Mouse (Mus musculus): Measurements from ENCODE around the gene Npy. TPM values are rescaled to one million over a fixed set of nuclear protein-coding genes. Genes with fewer than 3 reads are reported as not detected.
A peak's percentile ranks its signal among the peaks of the same experiment; 100 is the strongest.

Gene Npy
- not detected for total RNA-seq (2021)
- long read RNA-seq, experiment 1, result 0 reads
- long read RNA-seq, experiment 2, result 0 reads

- peak; percentile 20 for DNase-seq
- H3K27ac ChIP-seq, result no peak within 1 kb of the TSS
- no peak for TF ChIP-seq CTCF (IDR thresholded peaks at IDR 0.05)
- peak within 1 kb of the TSS; percentile 68 for H3K4me3 ChIP-seq
- intact Hi-C loops (cut with DNase I), result no loop called here
Observed at GRCm38 (mm10) chr6:49821961-49822870, at the start of gene Npy. Gene Npy, plus strand, starts transcription at chr6:49822710.

GRCm38 (mm10) chr6:49775006-49775405 lies 47.5 kb upstream of the Npy start:
- intact Hi-C loops (cut with DNase I), result no loop called here
- no peak overlapping the region for H3K27ac ChIP-seq
- no peak for TF ChIP-seq CTCF (IDR thresholded peaks at IDR 0.05)
- no peak for DNase-seq
- no peak overlapping the region for H3K4me3 ChIP-seq

GRCm38 (mm10) chr6:49778109-49778508 lies 44.4 kb upstream of the Npy start:
- no peak overlapping the region for H3K27ac ChIP-seq
- DNase-seq, result no peak
- intact Hi-C loops (cut with DNase I), result no loop called here
- no peak overlapping the region for H3K4me3 ChIP-seq
- no peak for TF ChIP-seq CTCF (IDR thresholded peaks at IDR 0.05)

- intact Hi-C loops (cut with DNase I), result no loop called here
- Histone ChIP-seq H3K4me3 (no peak overlapping the region), H3K27ac (no peak overlapping the region)
- TF ChIP-seq CTCF (IDR thresholded peaks at IDR 0.05), result no peak
- DNase-seq, result no peak
Observed at GRCm38 (mm10) chr6:49778729-49779128, 43.8 kb upstream of the Npy start.

- intact Hi-C loops (cut with DNase I), result no loop called here
- no peak for DNase-seq
Observed at GRCm38 (mm10) chr6:49779606-49780005, 42.9 kb upstream of the Npy start.

GRCm38 (mm10) chr6:49780846-49781400 lies 41.6 kb upstream of the Npy start:
- TF ChIP-seq CTCF (IDR thresholded peaks at IDR 0.05), result no peak
- no peak overlapping the region for H3K4me3 ChIP-seq
- H3K27ac ChIP-seq, result no peak overlapping the region
- intact Hi-C loops (cut with DNase I), result no loop called here
- DNase-seq, result no peak

More at GRCm38 (mm10) chr6:49779606-49780005, 42.9 kb upstream of the Npy start:
- TF ChIP-seq CTCF (IDR thresholded peaks at IDR 0.05), result no peak
- no peak overlapping the region for H3K4me3 ChIP-seq
- H3K27ac ChIP-seq, result no peak overlapping the region

- no peak overlapping the region for H3K4me3 ChIP-seq
- intact Hi-C loops (cut with DNase I), result no loop called here
- DNase-seq, result no peak
- H3K27ac ChIP-seq, result no peak overlapping the region
- no peak for TF ChIP-seq CTCF (IDR thresholded peaks at IDR 0.05)
Observed at GRCm38 (mm10) chr6:49781852-49782251, 40.7 kb upstream of the Npy start.

- DNase-seq, result no peak
- intact Hi-C loops (cut with DNase I), result no loop called here
- no peak overlapping the region for H3K27ac ChIP-seq
- H3K4me3 ChIP-seq, result no peak overlapping the region
- no peak for TF ChIP-seq CTCF (IDR thresholded peaks at IDR 0.05)
Observed at GRCm38 (mm10) chr6:49782679-49783078, 39.8 kb upstream of the Npy start.

- Histone ChIP-seq H3K27ac (no peak overlapping the region), H3K4me3 (no peak overlapping the region)
- no peak for DNase-seq
- TF ChIP-seq CTCF (IDR thresholded peaks at IDR 0.05), result no peak
- intact Hi-C loops (cut with DNase I), result no loop called here
Observed at GRCm38 (mm10) chr6:49792524-49792923, 30.0 kb upstream of the Npy start.

- no peak for TF ChIP-seq CTCF (IDR thresholded peaks at IDR 0.05)
- Histone ChIP-seq H3K4me3 (no peak overlapping the region), H3K27ac (no peak overlapping the region)
- DNase-seq, result no peak
- intact Hi-C loops (cut with DNase I), result no loop called here
Observed at GRCm38 (mm10) chr6:49804105-49804504, 18.4 kb upstream of the Npy start.

GRCm38 (mm10) chr6:49808076-49808475 lies 14.4 kb upstream of the Npy start:
- H3K4me3 ChIP-seq, result peak overlapping the region; percentile 23; the same call in 1 of the 2 replicates
- no peak for TF ChIP-seq CTCF (IDR thresholded peaks at IDR 0.05)
- intact Hi-C loops (cut with DNase I), result no loop called here
- H3K27ac ChIP-seq, result no peak overlapping the region
- DNase-seq, result no peak

- no peak overlapping the region for H3K27ac ChIP-seq
- H3K4me3 ChIP-seq, result no peak overlapping the region
- no peak for DNase-seq
- intact Hi-C loops (cut with DNase I), result no loop called here
- no peak for TF ChIP-seq CTCF (IDR thresholded peaks at IDR 0.05)
Observed at GRCm38 (mm10) chr6:49817183-49817582, 5.3 kb upstream of the Npy start.

GRCm38 (mm10) chr6:49817625-49818024 lies 4.9 kb upstream of the Npy start:
- intact Hi-C loops (cut with DNase I), result no loop called here
- TF ChIP-seq CTCF (IDR thresholded peaks at IDR 0.05), result no peak
- Histone ChIP-seq H3K27ac (no peak overlapping the region), H3K4me3 (no peak overlapping the region)
- DNase-seq, result no peak

Data from gastrocnemius, adult 2 months (tissue).